Mouse (Mus musculus) heart, postnatal 4 days (tissue): ENCODE measurements around the gene Ndst2. TPM values are rescaled to one million over a fixed set of nuclear protein-coding genes. Genes with fewer than 3 reads are reported as not detected.

Experiments
- DNase-seq: peaks from one replicate; pipeline ENCODE4 v3.0.0; 2021
- total RNA-seq, 2 experiments: library from RNA; stranded (reverse); gene quantifications; 2 replicates each; pipeline ENCODE4 v1.2.3; 2021

Ndst2 gene
- total RNA-seq: 10 to 100 TPM; 18.2 to 18.3 TPM

DNA sequence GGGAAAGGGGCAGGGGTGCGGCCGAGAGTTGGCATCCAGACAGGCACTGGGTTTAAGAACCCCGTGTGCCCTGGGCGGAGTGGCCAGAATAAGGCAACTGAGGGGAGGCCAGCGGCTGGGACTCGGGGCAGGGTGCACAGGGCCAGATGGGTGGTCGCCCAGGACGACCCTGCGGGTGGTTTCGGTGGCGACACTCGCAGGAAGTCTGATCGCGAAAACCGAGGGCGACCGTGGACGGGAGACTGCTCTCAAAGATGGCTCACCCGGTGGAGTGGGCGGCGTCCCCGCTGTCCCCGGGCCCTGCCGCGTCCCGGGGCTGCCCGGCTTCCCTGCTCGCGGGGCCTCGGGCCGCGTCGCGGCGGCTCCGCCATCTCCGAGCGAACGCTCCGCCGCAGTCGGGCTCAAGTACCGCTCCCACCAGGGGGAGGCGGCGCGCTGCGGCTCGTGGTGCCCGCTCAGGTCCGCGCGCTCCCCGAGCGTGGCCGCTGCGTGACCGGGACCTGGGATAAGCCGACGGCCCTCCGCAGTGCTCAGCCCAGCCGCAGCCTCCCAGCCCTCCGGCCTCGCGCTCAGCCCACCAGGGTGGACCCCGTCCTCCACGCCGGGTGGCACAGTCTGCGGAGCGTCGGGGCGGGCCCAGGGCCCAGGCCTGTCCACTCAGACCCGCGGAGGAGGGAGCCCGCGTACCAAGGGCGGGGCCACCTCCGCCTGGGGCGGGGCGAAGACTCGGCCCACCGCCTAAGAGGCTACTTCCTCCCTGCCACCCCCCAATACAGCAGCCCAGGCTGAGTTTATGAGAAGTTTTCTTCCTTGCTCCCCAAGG lies at the start of gene Ndst2:
Gene Ndst2 (minus strand): TSS at position 611 of the 823 bp plus-strand sequence.
- DNase-seq: peak; percentile 90

DNA sequence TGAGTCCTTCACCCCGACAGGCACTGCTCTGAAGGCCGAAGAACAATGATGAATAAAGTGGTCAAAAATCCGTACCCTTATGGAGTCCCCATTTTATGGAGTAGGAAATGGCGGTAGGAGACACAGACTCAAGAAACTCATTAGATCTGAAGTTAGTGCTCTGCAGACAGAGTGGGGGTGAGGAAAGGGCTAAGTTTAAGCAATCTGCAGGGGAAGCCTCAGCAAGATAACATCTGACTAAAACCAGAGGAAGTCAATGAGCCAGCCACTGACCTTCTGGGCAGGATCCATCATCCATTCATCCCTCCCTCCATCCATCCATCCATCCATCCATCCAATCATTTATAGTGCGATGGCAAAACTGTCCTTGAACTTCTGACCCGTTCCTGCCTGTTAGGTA lies 49.2 kb upstream of the Ndst2 start:
- DNase-seq: no peak

DNA sequence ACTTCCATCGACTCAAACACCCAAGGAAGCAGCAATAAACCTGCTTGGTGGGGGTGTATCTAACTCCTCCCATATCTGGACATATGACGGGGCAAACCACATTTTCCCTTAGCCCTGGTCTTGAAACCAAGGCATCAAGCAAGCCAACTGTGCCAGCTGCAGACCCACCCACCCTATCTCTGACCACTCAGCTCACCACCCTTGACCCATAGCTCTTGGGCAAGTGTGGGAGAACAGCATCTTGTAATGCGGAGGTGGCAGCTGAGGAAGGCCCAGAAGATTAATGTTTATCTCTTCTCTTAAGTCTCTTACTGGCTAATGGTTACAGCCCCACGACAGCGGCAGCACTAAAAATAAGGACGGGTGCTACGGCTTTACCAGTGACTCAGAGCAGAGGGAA lies 48.5 kb upstream of the Ndst2 start:
- no peak for DNase-seq

DNA sequence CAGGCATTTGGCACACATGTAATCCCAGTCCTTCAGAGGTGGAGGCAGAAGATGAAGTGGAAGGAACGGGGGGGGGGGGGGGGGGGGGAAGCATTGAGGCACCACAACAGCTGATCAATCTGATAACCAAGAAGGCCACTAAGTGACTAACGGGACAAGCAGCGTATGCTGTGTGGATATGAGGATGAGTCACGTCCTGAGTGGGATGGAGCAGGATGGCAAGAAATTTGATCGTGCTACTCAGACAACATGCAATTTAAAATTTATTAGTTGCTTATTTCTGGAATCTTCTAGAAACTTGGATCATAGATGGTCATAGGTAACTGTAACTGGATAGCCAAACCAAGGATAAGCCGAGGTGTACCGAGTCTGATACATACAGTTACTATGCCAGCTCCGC lies 45.9 kb upstream of the Ndst2 start:
- DNase-seq: no peak

DNA sequence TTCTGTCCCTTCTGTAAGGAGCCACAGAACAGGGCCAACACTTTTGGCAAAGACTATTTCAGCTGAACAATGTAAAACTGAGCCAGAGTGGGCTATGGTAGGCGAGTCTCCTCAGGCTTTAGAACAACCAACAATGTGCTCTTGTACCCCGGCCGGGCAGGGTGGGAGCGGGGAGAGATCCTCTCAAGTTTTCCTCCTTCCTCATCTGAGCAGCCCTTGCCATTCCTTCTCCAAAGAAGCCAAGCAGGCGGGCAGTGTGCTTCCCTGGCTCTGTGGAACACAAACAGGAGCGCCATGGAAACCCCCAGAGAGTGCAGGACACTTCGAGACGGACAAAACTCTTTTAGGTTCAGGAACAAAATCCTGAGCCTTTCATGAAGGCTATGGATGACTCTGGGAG lies 44.1 kb upstream of the Ndst2 start:
- no peak for DNase-seq

- DNase-seq: no peak
These were observed 41.3 kb upstream of the Ndst2 start for GRCm38 (mm10) chr14:20775661-20776060.

- DNase-seq: no peak
These were observed 39.0 kb upstream of the Ndst2 start for GRCm38 (mm10) chr14:20773410-20773809.

DNA sequence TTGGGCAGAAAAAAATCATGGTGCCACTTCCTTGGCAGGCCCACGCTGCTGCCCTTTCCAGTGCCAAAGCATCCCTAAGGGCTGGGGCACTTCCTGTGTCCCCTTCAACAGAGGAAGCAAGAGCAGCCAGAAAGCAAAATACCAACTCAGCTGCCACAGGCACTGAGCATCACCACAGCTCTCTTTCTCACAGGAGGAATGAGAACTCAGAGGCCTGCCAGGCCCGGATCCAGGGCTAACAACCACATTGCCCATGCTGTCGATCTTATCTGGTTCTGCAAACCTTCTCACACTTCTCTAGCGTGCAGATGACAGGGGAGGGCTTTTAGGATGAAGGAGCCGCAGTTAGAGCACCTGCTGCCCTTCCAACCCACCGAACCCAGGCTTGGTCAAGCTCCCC lies 38.4 kb upstream of the Ndst2 start:
- DNase-seq: no peak

DNA sequence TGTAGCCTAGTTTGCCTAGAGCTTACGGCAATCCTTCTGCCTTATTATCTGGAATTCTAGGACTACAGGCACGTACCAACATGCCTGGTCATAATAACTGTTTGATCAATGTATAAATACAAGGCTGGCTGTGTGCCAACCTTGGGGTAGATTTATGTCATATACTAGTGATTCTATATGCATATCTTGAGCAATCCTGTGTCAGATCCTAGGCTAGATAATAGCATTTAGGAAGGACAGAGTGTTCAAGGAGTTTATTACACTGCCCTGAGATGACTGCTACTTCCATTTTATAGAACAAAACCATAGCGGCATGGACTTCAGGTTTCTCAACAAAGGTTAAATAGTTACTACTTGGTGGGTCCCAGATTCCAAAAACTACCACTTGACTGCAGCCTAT lies 37.6 kb upstream of the Ndst2 start:
- DNase-seq: no peak

- DNase-seq: peak; percentile 77
These were observed 34.2 kb upstream of the Ndst2 start for GRCm38 (mm10) chr14:20768581-20768980.

GRCm38 (mm10) chr14:20767936-20768335 lies 33.6 kb upstream of the Ndst2 start:
- no peak for DNase-seq

GRCm38 (mm10) chr14:20765642-20766258 lies 31.4 kb upstream of the Ndst2 start:
- peak; percentile 95 for DNase-seq

GRCm38 (mm10) chr14:20764942-20765341 lies 30.6 kb upstream of the Ndst2 start:
- no peak for DNase-seq

DNA sequence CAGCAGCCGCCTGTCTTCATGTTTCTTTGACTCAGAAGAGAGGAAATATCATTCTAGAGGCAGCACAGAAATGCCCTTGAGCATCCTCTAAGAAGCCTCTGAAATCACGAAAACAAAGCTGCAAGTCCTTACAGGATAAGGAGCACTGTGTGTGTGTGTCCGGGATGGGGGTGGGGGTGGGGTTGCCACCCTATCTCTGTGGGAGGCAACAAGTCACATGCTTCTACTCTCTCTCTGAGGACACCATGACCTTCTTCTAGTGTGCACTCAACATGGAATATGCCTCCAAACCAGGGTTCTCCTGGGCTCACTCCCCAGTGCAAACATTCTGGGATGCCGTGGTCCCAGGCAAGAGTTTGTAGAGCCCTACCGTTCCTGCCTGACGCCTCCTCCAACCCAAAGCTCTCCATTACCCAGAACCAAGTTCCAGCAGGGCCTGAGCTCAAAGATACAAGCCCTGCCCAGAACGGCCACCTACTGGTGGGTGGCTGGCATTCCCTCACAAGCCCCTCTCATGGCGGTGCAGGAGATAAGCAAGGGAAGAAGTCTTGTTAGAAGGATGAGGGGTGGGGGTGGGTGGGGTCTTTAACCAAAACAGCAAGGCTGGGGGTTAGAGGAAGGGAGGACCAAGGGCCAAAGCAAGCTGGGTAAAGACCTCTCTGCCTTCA lies 24.5 kb upstream of the Ndst2 start:
- no peak for DNase-seq

DNA sequence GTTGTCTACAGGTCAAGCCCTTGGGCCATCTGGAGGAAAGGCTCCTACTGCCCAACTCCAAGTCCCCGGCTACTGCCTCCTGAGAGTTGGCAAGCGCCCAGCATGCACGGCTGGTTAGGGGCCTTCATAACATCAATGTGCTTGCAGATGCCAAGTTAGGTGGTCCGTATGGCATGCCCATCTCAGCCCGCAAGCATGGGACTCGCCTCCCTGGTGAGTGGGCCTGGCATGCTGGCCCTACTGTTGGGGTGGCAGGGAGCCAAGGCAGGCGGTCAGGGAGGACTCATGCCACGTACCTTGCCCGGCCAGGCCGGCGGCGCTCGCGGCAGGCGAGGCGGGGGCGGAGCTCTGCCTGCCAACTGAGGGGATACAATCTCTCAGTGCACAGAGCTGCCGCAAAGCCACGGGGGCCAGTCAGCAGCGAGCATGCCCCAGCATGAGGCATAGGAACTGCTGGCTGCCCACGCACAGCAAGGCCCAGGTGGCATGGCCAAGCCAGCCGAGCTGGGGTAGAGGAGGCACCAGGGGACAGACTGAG lies 23.1 kb upstream of the Ndst2 start:
- DNase-seq: peak; percentile 70

DNA sequence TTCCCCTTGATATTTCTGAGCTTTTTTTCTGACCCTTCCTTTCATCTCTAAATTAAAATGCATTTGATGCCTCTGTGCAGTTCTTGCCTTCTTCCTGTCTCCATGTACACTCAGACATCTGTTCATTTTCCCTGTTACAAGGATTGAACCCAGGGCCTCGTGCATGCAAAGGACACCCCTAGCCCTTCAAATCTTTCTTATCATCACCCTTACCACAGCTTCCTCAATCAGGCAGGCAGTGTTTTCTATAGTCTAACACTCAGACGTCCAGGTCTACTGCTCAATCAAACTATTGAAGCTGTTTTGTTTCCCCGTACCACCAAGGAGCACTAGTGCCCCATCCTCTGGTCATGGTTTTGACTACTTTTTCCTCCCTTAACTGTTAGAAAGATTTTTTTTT lies 19.4 kb upstream of the Ndst2 start:
- no peak for DNase-seq

- no peak for DNase-seq
These were observed 16.1 kb upstream of the Ndst2 start for GRCm38 (mm10) chr14:20750503-20750902.

- no peak for DNase-seq
These were observed 15.2 kb upstream of the Ndst2 start for GRCm38 (mm10) chr14:20749494-20750051.

- no peak for DNase-seq
These were observed 14.0 kb upstream of the Ndst2 start for GRCm38 (mm10) chr14:20748388-20748787.

DNA sequence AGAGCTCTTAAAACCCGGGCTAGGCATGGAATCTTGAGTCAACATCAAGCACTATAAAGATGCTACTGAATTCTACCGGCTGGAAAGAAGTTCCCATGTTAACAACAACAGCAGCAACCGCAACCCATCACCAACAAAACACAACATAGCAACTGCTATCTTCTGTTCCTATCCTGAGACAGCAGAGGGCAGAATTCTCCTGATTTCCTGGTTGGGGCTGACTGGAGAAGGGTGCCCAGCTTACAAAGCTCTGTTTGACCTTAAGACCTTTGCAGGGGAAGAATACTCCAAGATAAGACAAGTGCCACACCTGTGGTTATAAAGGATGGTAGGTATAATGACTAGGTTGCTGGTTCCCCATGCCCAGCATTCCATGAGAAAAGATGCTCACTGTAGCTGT lies 12.6 kb upstream of the Ndst2 start:
- DNase-seq: no peak

- DNase-seq: no peak
These were observed 9.3 kb upstream of the Ndst2 start for GRCm38 (mm10) chr14:20743614-20744013.

DNA sequence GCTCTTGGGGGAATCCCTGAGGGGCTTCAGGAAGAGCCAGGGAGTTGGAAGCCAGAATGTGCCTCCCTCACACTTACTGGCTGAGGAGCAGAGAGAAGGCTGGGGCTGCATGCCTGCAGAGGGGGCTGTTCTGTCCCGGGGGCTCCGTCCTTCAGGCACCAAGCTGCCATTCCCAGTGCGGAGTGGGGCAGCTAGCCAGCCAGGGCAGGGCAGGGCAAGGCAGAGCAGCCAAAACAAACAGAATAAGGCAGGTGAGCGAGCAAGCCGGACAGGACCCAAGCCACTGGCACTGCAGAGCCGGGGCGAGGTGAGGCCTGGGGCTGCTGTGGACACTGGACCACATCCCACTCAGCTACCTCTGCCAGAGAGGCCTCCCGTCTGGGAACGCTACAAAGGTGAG lies 6.9 kb upstream of the Ndst2 start:
- no peak for DNase-seq

DNA sequence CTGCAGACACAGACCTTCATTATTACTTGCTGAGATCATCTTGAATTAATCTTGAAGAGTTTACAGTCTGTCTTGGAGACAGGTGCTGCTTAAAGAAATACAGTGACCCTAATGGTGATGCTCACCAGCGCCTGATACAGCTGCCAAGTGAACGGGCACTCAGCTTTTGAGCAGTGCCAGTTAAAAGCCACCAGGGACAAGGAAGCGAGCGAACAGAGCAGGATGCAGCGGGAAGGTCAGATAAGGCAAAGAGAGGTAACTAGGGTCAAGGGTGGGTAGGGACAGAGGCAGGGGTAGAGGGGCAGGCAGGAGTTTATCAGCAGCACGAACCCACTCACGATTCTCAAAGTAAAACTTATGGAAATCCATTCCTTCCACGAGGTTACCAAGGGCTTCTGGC lies 4.1 kb upstream of the Ndst2 start:
- no peak for DNase-seq
